Mouse (Mus musculus): ENCODE data around the gene Zw10. TPM values are rescaled to one million over a fixed set of nuclear protein-coding genes. Genes with fewer than 3 reads are reported as not detected.

Gene Zw10
- 10 to 100 TPM; 14.3 to 17.5 TPM for total RNA-seq (2021)

DNA sequence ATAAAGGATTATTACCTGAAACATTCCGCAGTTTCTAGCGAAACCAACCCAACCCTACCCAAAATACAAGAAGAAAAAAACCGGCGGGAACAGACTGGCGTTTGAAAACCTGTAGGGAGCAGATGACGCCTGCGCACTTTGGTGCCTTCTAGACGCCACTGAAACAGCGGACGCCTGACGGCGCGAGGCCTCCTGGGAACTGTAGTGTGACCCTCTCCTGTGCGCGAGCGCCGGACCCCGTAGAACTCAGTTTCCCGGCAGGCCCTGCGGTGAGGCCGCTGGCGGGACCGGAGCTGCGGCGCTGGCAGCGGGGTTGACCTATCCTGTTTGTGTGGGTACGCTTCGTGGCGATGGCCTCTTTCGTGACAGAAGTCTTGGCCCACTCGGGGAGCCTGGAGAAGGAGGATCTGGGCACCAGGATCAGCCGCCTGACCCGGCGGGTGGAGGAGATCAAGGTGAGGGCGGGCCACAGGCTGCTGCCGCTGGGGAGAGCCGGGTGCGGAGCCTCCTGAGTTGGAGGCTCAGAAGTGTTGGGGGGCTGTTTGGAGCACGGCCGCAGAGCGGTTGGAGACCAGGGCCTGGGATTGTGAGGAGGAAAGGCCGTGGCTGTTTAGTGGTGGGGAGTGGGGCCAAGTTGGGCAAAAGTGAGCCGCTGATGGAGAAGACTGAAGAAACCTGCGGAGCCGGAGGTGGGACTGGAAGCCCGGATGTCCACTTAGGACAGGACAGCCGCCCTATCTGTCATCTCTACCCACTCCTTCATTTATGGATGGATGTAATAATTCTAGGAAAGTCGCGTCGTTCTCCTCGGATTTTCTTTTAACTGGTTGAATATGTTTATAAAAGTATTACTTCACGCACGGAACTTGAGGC is at the start of gene Zw10:
Zw10 (plus strand) TSS at position 281 of the 873 bp plus-strand sequence.
- DNase-seq (ENCODE audit: extremely low spot score in 1 of 2, low spot score in 2 of 2), result peak; percentile 91 to 96

DNA sequence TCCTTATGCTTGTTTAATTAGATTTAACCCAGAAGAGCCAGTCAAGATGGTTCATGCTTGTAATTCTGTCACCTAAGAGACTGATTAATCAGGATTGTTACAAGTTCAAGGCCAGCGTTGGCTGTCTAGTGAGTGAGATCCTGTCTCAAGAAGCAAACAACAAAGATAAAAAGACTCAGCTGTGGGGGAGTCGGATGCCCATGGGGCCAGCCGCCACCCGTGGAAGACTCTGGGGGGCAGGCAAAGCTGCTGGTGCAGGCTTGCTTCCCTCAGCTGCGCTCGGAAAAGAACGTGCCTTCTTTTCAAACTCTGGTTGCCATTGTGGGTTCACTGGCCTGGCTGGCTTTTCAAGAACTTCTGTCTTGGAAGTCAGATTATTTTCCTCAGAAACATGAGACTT is 39.6 kb upstream of the Zw10 start:
- intact Hi-C loops (cut with DNase I), result no loop called here
- no peak for DNase-seq (ENCODE audit: extremely low spot score in 1 of 2, low spot score in 2 of 2)

More for the DNA sequence above, at the start of gene Zw10:
- intact Hi-C loops (cut with DNase I), result no loop called here

DNA sequence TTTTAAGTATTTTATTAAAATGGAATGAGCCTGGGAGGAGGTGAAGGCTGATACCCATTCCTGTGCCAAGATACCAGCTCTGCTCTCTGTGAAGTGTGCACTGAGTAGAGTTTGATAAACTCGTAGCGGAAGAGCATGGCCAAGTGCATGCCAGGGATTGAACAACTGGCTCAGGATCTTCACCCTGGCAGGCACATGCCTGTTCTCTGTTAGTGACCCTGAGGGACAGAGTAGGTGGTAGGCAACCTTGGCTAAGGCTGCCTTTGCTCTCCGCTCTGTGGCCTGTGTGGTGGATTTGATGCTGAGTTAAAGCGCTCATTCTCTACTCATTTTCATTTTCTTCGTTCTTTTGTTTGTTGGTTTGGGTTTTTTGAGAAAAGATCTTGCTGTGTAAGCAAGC is 34.1 kb upstream of the Zw10 start:
- intact Hi-C loops (cut with DNase I), result no loop called here
- no peak for DNase-seq (ENCODE audit: extremely low spot score in 1 of 2, low spot score in 2 of 2)

DNA sequence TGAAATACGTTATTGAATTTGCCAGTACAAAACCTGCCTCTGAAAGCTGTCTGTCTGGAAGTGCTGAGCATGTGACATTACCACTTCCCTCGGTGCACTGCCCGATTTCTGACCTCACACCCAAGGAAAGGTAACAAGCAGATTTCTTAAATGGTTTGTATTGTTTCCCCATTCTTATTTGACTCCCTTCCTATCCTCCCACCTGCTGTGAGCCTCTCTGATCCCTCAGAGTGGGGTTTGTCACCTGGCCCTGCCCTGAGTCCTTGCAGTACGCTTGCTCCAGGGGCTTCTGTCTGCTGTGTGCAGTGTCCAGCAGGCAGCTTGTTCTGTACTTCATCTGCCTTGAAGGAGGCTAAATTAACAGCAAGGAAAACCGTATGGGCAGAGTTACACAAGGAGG is 31.5 kb upstream of the Zw10 start:
- DNase-seq (ENCODE audit: extremely low spot score in 1 of 2, low spot score in 2 of 2), result no peak
- intact Hi-C loops (cut with DNase I), result no loop called here

DNA sequence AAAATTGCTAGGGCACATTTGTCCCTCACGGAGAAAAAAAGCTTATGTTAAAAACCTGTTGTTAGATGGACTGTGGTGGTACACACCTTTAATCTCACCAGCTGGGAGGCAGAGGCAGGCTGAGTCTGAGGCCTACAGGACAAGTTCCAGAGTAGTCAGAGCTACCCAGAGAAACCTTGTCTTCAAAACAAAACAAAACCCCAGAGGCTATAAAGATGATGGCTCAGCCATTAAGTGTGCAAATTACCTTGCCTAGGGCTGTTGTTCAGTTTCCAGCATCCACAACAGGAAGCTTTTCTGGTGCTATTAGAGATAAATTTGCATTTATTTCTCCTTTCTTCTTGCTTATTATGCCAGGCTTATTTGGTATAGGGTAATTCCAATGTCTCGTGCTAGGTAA is 30.9 kb upstream of the Zw10 start:
- DNase-seq (ENCODE audit: extremely low spot score in 1 of 2, low spot score in 2 of 2), result no peak
- intact Hi-C loops (cut with DNase I), result no loop called here

DNA sequence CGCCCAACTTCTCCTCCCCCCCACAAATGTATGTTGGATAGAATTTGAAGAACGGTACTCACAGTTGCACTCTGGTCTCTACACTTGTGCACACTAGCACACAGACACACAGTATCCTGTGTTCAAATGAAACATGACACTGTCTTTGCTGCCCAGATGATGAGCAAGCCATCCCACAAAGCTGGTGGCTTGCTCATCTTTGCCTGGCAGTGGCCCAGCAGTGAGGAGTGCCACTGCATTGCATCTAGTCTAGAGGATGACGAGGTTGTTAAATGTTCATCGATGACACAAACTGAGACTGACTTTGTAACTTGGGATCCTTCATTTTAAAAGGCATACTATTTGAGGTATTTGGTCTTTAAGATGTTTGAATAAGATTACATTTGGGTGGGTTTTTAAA is 20.6 kb upstream of the Zw10 start:
- DNase-seq (ENCODE audit: extremely low spot score in 1 of 2, low spot score in 2 of 2), result no peak
- intact Hi-C loops (cut with DNase I), result loop anchor here (5.0 kb wide), 1 partner anchor 32 kb away; no protein-coding TSS in a partner anchor

DNA sequence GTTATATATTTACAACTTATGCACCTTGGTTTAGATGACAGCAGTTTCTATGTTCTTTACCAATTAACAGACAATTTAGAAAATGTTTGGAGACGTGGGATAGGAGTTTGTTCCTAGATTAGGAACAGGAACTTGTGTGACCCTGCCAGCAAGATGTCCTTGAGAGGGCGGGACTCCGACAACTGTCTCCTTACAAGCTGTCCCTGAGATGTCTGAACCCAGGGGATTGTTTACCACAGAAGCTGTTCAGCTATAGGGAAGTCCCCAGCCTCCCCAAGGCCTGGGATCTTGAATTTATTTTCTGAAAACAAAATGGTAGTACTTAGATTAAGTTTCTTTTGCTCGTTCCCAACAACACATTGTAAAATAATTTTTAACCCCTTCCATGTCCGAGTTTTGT is 4.5 kb upstream of the Zw10 start:
- intact Hi-C loops (cut with DNase I), result loop anchor here (2.0 kb wide), 1 partner anchor 404 kb away; no protein-coding TSS in a partner anchor
- DNase-seq (ENCODE audit: extremely low spot score in 1 of 2, low spot score in 2 of 2), result no peak

DNA sequence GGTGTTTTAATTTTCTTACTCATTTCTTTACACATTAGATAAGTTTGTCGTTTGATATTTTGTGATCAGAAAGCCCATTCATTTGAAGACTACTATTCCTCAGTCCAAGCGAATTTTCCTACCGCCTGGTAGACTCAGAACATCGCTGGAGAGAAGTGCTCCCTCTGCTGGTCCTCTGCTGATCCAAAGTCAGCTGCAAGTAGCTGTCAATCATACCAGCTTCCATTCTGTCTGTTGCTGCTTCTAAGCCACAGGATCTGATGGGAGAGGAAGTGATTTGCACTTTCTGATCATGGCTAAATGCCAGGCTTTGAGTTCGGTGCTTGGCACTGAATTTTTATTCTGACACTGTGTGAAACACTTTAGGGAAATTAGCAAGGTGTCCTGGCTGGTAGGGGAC is 4.1 kb upstream of the Zw10 start:
- peak; percentile 49 to 68 for DNase-seq (ENCODE audit: extremely low spot score in 1 of 2, low spot score in 2 of 2)
- intact Hi-C loops (cut with DNase I), result loop anchor here (2.0 kb wide), 1 partner anchor 405 kb away; no protein-coding TSS in a partner anchor

DNA sequence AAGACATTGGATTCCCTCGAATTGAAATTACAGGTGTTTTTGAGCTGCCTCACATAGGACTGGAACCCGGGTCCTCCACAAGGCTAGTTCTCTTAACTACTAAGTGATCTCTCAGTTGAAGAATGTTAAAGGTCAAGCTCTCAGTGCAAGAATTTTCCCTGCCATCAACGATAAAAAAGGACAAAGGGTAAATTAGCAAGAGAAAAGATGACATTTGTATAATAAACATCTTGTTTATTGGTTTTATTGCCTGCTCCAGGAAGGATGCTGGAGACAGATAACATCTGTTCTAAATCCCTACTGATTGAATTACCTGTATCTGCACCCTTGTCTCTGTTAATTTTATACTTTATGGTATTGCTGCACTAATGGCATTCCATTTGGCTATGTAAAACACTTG is 1.4 kb upstream of the Zw10 start:
- intact Hi-C loops (cut with DNase I), result no loop called here
- DNase-seq (ENCODE audit: extremely low spot score in 1 of 2, low spot score in 2 of 2), result no peak

DNA sequence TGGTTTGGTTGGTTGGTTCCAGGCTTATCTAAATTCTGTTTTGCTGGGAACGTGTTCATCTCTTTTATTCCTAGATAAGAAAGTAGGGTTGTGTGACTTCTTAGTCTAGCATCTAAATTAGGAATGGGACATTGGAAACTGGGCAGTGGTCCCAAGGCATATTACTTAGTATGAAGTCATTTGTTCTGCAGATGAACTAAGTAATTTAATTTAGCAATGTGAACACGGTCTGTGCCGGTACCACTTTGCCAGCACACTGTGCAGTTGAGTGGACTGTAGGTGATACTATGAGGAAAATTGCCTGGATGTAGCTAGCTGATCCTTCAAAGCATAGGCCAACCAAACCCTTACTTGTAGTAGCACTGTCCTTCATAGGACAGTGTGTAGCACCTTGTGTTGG is 21.4 kb downstream of the Zw10 start:
- intact Hi-C loops (cut with DNase I), result no loop called here
- no peak for DNase-seq (ENCODE audit: extremely low spot score in 1 of 2, low spot score in 2 of 2)

DNA sequence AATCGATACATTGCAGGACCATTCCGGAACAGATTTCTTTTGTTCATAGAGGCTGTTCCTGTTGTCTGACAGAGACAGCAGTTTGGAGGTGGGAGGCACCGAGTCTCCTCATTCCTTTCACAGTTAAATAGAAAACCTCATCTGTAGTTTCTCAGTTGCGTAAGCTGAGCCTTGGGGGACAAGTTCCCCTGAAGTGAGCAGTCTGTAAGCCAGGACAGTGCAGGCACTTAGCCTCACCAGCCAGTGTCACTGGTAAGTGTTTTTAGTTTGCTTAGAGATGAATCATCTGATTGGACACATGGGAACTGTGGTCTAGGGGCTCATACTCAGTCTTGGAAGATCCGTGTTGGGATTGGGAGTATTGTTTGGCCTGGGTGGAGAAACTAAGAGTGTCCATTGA is 25.7 kb downstream of the Zw10 start, which contains the start of gene Tmprss5:
Tmprss5 (plus strand) TSS at position 154 of the 400 bp plus-strand sequence.
- no peak for DNase-seq (ENCODE audit: extremely low spot score in 1 of 2, low spot score in 2 of 2)
- intact Hi-C loops (cut with DNase I), result loop anchor here (10.0 kb wide), 2 partner anchors 164 to 1454 kb away; no protein-coding TSS in a partner anchor

DNA sequence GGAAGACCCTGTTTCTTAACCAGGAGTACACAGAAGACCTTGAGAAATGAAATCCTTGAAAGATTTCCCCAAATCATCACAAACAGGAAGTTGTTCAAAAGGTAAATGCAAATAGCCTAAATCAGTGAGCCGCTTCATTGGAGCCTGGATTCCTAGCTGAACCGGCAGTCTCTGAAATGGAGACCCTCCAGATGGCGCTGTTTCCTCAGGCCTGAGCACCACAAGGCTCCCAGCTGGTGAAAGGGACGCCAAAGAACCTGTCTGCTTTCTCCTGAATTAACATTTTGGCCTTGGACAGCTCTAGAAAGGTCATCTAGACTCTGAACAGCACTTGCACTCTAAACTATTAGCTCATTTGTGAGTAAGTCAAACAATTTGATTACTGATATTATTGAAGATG is 26.1 kb downstream of the Zw10 start:
- DNase-seq (ENCODE audit: extremely low spot score in 1 of 2, low spot score in 2 of 2), result peak; percentile 81
- intact Hi-C loops (cut with DNase I), result loop anchor here (10.0 kb wide), 2 partner anchors 163 to 1453 kb away; no protein-coding TSS in a partner anchor

DNA sequence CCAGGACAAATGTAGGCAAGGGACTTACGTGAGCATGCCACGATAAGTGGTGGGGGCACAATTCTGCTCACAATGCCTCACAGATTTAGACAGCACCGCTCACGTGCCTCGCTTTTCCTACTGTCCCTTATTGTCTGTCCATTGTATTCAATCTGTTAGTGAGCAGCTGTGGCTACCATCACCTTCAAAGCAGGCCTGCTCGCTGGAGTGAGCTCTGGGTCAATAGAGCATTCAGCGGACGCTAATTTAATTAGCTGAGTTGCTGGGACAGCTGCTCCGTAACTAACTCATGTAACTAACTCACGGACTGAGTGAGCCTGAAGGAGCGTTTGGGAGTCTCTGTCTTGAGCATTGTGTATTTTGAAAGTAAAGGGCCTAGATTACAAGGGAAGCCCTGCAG is 31.9 kb downstream of the Zw10 start:
- no peak for DNase-seq (ENCODE audit: extremely low spot score in 1 of 2, low spot score in 2 of 2)
- intact Hi-C loops (cut with DNase I), result loop anchor here (10.0 kb wide), 2 partner anchors 157 to 1447 kb away; no protein-coding TSS in a partner anchor

DNA sequence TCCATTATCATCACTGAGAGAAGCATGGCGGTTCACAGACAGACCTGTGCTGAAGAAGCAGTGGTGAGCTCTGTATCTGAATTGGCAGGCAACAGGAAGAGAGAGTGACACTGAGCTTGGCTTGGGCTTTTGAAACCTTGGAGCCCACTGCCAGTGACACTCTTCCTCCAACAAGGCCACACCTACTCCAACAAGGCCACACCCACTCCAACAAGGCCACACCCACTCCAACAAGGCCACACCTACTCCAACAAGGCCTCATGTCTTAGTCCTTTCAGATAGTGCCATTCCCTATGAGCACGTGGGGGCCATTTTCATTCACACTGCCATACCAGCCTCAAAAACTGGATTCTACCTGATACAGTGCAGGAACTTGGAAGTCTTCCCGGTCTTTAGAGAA is 43.5 kb downstream of the Zw10 start:
- intact Hi-C loops (cut with DNase I), result no loop called here
- DNase-seq (ENCODE audit: extremely low spot score in 1 of 2, low spot score in 2 of 2), result no peak

DNA sequence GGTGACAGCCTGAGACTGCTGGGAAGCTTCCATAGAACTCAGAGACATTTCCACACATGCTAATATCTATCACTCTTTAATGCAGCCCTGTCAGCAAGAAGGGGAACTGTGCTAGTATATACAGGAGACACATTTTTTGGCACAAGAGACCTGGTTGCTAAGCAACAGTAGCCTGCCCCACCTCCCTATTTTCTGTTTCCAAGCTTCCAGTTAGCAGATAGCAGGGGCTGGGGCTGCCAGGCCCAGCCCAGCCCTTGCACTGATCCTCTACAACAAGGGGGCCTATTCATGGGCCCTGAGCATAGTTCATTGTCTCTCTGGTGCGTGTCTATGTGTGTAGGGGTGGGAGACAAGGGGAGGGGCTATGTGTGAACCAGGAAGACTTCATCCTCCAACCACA is 46.9 kb downstream of the Zw10 start:
- no peak for DNase-seq (ENCODE audit: extremely low spot score in 1 of 2, low spot score in 2 of 2)
- intact Hi-C loops (cut with DNase I), result no loop called here

DNA sequence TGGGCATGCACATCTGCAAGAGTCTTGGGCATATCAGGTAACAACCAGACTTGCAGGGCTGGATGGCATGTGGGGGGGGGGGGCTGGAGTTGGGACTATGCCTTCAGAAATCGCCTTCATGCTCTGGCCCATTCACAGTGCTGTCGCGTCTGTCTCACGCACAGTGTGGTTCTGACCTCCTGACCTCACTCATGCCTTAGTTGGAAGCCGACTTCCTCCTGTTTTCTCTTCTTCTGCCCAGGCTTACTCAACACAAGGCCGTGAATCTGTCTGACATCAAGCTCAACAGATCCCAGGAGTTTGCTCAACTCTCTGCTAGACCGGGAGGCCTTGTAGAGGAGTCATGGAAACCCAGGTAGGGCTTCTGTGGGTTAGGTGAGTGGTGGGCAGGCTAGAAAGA is 53.7 kb downstream of the Zw10 start:
- intact Hi-C loops (cut with DNase I), result no loop called here
- DNase-seq (ENCODE audit: extremely low spot score in 1 of 2, low spot score in 2 of 2), result no peak

DNA sequence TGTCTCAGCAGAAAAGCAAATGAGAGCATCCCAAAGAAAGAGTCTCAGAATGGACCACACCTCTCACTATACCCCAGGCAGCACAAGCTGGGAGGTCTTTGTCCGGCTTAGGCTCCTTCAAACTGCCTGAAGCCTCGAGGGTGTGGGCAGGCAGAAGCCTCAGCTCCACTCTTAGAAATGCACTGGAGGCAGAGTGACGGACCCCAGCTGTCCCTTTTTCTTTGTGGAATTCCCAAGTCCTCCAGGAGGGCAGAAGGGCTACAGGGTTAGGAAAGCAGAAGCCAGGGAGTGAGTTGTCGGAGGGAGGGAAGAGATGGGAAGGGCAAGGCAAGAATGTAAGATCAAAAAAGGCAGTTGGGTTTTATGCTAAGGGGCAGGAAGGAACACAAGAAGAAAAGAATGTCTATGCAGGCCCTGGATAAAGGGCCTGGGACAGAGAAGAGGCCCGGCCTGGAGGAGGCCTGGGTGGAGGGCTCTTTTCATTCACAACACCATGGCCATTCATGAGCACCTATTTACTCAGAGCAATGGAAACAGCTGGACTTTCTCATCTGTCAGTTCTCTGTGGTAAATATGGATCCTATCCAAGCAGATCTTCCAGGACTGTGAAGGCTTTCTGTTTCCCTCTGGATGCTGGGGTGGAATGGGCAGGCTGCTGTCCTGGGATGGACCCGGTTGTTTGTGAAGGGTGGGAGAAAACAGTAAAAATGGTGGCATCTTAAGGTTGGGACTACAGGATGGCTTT is 55.2 kb downstream of the Zw10 start:
- DNase-seq (ENCODE audit: extremely low spot score in 1 of 2, low spot score in 2 of 2), result no peak
- intact Hi-C loops (cut with DNase I), result no loop called here

DNA sequence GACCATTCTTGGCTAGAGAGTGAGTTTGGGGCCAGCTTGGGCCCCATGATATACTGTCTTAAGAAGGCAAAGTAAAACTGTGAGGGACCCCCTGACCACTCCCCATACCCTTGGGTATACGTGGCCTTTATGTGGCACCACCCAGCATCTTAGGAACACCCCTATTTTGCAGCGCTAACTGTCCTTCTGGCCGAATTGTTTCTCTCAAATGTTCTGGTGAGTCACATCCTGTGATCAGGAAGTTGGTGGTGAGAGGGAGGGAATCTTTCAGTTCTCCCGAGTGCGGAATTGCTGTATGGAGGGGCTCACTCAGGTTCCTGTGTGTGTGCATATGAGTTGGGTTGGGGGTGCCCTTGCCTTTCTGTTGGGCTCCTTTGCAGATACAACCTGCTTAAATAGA is 55.9 kb downstream of the Zw10 start:
- intact Hi-C loops (cut with DNase I), result no loop called here
- DNase-seq (ENCODE audit: extremely low spot score in 1 of 2, low spot score in 2 of 2), result no peak

DNA sequence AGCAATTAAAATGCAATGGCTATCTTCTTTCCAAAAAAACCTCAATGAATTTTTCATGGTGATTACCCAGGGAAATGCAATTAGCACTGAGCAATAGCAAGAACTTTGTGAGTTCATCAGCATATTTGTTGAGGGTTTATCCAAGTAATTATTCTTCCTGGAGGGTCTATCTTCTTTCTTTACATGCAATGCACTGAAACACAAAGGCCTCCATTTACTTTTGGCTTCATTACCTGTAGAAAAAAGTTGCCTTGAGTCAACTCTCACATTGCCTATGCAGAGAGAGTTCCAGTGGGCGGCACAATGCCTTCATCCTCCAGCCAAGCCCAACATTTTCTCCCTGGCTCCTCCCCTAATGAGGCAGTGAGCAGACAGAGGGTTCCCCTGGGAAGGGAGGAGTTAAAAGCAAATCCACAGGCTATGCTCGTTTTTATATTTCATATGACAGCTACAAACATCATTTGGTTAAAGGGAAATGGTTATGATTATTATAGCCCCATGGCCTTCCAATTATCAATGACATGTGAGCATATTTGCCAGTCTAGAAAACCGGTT is 62.9 kb downstream of the Zw10 start:
- no peak for DNase-seq (ENCODE audit: extremely low spot score in 1 of 2, low spot score in 2 of 2)
- intact Hi-C loops (cut with DNase I), result no loop called here
